Mouse (Mus musculus): ENCODE results near the gene Rnf43. TPM values are rescaled to one million over a fixed set of nuclear protein-coding genes. Genes with fewer than 3 reads are reported as not detected.

Rnf43 gene
- polyA plus RNA-seq, 1 experiment from 2014 or later: 0.96 TPM

DNA sequence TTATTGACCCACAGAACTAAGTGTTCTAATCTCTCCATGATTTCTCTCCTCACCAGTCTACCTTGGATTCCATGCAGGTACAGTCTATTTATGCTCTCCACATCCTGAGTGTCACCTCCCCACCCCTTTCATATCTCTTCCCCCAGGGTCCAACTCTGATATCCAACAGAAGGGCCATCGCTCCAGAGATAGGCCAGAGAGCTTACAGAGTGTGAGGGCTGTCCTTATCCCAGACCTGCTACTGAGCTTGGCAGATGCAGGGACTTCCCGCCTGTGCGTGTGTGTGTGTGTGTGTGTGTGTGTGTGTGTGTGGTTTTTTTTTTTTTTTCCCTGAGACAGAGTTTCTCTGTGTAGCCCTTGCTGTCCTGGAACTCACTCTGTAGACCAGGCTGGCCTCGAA is 106.2 kb downstream of the Rnf43 start:
- peaks cover 52% of the 10 kb centered on the region for H3K27me3 ChIP-seq (ENCODE audit: control insufficient read depth, insufficient read depth, low read length)
- H3K36me3 ChIP-seq (ENCODE audit: control insufficient read depth, insufficient read depth, low read length): no peaks in the 10 kb centered on the region
- peaks cover 8% of the 10 kb centered on the region for H3K4me1 ChIP-seq (ENCODE audit: control insufficient read depth, insufficient read depth, low read length)
- no peak overlapping the region for H3K27ac ChIP-seq (ENCODE audit: low read depth, low read length)
- no peak overlapping the region for H3K4me3 ChIP-seq (ENCODE audit: low read depth, low read length)
- WGBS (ENCODE audit: insufficient replicate concordance): 61% methylated on average over 4 of the region's 4 CpGs
- H3K4me2 ChIP-seq: no peak overlapping the region
- no peaks in the 10 kb centered on the region for H3K9me3 ChIP-seq (replicated peaks; ENCODE audit: control insufficient read depth, low read length)
- H3K9ac ChIP-seq (ENCODE audit: low read depth, low read length): no peak overlapping the region
- ATAC-seq (replicated peaks; ENCODE audit: insufficient number of reproducible peaks, low FRiP score, low TSS enrichment): no peak

DNA sequence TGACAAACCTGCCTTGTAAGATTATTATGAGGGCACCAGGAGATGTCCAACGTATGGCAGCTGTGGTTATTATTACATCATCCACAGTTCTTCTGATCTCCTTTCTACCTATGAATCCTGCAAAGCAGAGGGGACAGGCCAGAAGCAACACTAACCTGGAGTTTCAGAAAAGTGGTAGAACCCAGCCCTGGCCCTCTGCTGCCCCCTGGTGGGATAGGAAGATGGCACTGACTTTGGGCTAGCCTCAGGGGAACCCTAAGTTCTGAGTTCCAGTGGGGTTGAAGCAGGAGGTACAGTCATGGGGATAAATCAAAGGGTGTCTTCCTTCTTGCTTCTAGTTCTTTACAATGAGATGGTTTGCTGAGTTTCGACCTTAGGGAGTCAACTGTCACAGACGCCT is 108.5 kb downstream of the Rnf43 start:
- no peak for ATAC-seq (replicated peaks; ENCODE audit: insufficient number of reproducible peaks, low FRiP score, low TSS enrichment)
- Histone ChIP-seq H3K4me1 (ENCODE audit: control insufficient read depth, insufficient read depth, low read length) (no peaks in the 10 kb centered on the region), H3K27me3 (ENCODE audit: control insufficient read depth, insufficient read depth, low read length) (peaks cover 37% of the 10 kb centered on the region), H3K9ac (ENCODE audit: low read depth, low read length) (no peak overlapping the region), H3K27ac (ENCODE audit: low read depth, low read length) (no peak overlapping the region), H3K9me3 (replicated peaks; ENCODE audit: control insufficient read depth, low read length) (no peaks in the 10 kb centered on the region), H3K4me3 (ENCODE audit: low read depth, low read length) (no peak overlapping the region), H3K36me3 (ENCODE audit: control insufficient read depth, insufficient read depth, low read length) (no peaks in the 10 kb centered on the region), H3K4me2 (no peak overlapping the region)
- WGBS (ENCODE audit: insufficient replicate concordance): 51% methylated on average over 3 of the region's 3 CpGs

DNA sequence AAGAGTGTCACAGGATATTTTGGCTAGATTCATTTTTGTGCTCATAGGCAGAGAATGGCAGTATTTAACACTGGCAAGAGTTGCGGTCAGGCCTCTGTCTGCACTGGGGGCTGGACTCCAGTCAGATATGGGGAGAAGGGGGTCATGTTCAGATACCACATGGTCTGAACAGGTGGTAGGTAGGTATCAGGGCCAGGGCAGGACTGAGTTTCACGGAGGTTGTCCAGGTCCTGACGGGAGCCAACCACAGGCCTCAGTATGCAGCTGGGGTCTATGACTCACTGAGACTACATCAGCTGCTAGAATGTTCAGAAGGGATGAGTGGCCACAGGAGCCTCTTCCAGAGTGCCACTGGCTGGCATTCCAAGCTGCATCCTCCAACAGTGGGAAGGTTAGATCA is 109.8 kb downstream of the Rnf43 start:
- Histone ChIP-seq H3K4me2 (no peak overlapping the region), H3K27me3 (ENCODE audit: control insufficient read depth, insufficient read depth, low read length) (peaks cover 31% of the 10 kb centered on the region), H3K4me3 (ENCODE audit: low read depth, low read length) (no peak overlapping the region), H3K4me1 (ENCODE audit: control insufficient read depth, insufficient read depth, low read length) (no peaks in the 10 kb centered on the region), H3K36me3 (ENCODE audit: control insufficient read depth, insufficient read depth, low read length) (no peaks in the 10 kb centered on the region), H3K27ac (ENCODE audit: low read depth, low read length) (no peak overlapping the region), H3K9me3 (replicated peaks; ENCODE audit: control insufficient read depth, low read length) (no peaks in the 10 kb centered on the region), H3K9ac (ENCODE audit: low read depth, low read length) (no peak overlapping the region)
- WGBS (ENCODE audit: insufficient replicate concordance): 84% methylated on average over 3 of the region's 3 CpGs
- no peak for ATAC-seq (replicated peaks; ENCODE audit: insufficient number of reproducible peaks, low FRiP score, low TSS enrichment)

DNA sequence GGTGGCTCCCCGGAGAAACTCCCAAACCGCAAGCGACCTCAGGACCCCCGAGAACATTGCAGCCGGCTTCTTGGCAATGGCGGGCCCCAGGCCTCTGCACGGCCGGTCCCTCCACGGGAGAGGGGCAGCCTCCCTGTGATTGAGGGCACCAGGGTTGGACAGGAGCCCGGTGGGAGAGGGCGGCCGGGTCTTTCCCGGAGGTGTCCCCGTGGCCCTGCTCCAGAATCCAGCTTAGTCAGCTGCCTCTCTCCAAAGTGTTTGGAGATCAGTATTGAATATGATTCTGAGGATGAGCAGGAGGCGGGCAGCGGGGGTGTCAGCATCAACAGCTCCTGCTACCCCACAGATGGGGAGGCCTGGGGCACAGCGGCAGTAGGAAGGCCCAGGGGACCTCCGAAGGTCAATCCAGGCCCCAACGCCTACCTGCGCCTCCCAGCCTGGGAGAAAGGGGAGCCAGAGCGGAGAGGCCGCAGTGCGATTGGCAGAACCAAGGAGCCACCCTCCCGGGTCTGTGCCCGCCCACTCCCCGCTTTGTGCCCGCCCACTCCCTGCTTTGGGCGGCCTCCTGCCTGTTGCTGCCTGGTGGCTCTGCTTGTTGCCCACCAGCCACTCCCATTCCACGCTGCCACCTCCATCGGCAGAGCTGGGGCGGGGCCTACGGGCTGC is 115.7 kb downstream of the Rnf43 start:
- no peaks in the 10 kb centered on the region for H3K36me3 ChIP-seq (ENCODE audit: control insufficient read depth, insufficient read depth, low read length)
- H3K4me3 ChIP-seq (ENCODE audit: low read depth, low read length): peak overlapping the region; percentile 40
- 6% methylated on average over 32 of the region's 32 CpGs for WGBS (ENCODE audit: insufficient replicate concordance)
- peak overlapping the region; percentile 68 for H3K9ac ChIP-seq (ENCODE audit: low read depth, low read length)
- peak overlapping the region; percentile 73 for H3K4me2 ChIP-seq
- H3K27me3 ChIP-seq (ENCODE audit: control insufficient read depth, insufficient read depth, low read length): peaks cover 50% of the 10 kb centered on the region
- peak; percentile 28; the same call in 1 of the 2 replicates for ATAC-seq (replicated peaks; ENCODE audit: insufficient number of reproducible peaks, low FRiP score, low TSS enrichment)
- H3K4me1 ChIP-seq (ENCODE audit: control insufficient read depth, insufficient read depth, low read length): peaks cover 12% of the 10 kb centered on the region
- no peaks in the 10 kb centered on the region for H3K9me3 ChIP-seq (replicated peaks; ENCODE audit: control insufficient read depth, low read length)
- H3K27ac ChIP-seq (ENCODE audit: low read depth, low read length): no peak overlapping the region

DNA sequence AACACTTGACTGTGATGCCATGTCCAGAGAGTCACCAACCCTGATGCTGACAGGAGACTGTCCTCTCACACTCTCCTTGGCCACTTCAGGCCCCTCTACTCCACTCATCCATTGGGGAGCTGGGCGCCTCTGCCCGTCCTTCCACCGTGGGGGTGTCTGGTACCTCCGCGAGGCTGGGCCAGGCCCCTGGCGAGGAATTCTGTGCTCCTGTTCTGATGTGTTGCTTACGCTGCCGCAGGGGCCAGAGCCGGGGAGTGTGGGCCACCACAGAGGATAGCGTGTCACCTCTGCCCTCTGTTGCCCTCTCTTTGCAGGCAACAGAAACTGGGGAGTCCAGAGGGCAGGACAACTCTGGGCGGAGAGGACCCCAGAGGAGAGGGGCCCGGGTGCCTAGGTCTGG is 116.4 kb downstream of the Rnf43 start:
- Histone ChIP-seq H3K9ac (ENCODE audit: low read depth, low read length) (0 out of 2 replicates have a peak overlapping the region, but pooled peaks have one; percentile 44), H3K4me1 (ENCODE audit: control insufficient read depth, insufficient read depth, low read length) (peaks cover 12% of the 10 kb centered on the region), H3K9me3 (replicated peaks; ENCODE audit: control insufficient read depth, low read length) (no peaks in the 10 kb centered on the region), H3K27ac (ENCODE audit: low read depth, low read length) (no peak overlapping the region), H3K36me3 (ENCODE audit: control insufficient read depth, insufficient read depth, low read length) (no peaks in the 10 kb centered on the region), H3K4me2 (peak overlapping the region; percentile 73), H3K4me3 (ENCODE audit: low read depth, low read length) (peak overlapping the region; percentile 40), H3K27me3 (ENCODE audit: control insufficient read depth, insufficient read depth, low read length) (peaks cover 52% of the 10 kb centered on the region)
- no peak for ATAC-seq (replicated peaks; ENCODE audit: insufficient number of reproducible peaks, low FRiP score, low TSS enrichment)
- WGBS (ENCODE audit: insufficient replicate concordance): 32% methylated on average over 12 of the region's 12 CpGs

DNA sequence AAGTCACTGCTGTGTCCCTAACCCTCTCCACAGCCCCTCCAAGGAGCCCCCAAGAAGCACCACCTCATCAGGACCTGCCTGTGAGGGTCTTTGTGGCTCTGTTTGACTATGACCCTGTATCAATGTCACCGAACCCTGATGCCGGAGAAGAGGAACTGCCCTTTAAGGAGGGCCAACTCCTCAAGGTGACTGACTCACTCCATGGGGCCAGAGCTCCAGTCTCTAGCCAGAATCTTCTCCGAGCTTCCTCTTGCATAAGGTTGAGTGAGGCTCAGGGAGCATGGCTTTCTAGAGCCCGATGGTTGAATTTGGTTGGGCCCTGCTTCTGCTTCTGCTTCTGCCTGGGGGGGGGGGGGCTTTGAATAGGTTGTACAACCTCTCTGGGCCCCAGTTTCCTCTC is 116.9 kb downstream of the Rnf43 start:
- 85% methylated on average over 4 of the region's 4 CpGs for WGBS (ENCODE audit: insufficient replicate concordance)
- Histone ChIP-seq H3K4me2 (peak overlapping the region; percentile 73; the same call in 1 of the 2 replicates), H3K27me3 (ENCODE audit: control insufficient read depth, insufficient read depth, low read length) (peaks cover 52% of the 10 kb centered on the region), H3K36me3 (ENCODE audit: control insufficient read depth, insufficient read depth, low read length) (no peaks in the 10 kb centered on the region), H3K27ac (ENCODE audit: low read depth, low read length) (no peak overlapping the region), H3K9me3 (replicated peaks; ENCODE audit: control insufficient read depth, low read length) (no peaks in the 10 kb centered on the region), H3K9ac (ENCODE audit: low read depth, low read length) (no peak overlapping the region), H3K4me1 (ENCODE audit: control insufficient read depth, insufficient read depth, low read length) (peaks cover 12% of the 10 kb centered on the region), H3K4me3 (ENCODE audit: low read depth, low read length) (no peak overlapping the region)
- no peak for ATAC-seq (replicated peaks; ENCODE audit: insufficient number of reproducible peaks, low FRiP score, low TSS enrichment)

DNA sequence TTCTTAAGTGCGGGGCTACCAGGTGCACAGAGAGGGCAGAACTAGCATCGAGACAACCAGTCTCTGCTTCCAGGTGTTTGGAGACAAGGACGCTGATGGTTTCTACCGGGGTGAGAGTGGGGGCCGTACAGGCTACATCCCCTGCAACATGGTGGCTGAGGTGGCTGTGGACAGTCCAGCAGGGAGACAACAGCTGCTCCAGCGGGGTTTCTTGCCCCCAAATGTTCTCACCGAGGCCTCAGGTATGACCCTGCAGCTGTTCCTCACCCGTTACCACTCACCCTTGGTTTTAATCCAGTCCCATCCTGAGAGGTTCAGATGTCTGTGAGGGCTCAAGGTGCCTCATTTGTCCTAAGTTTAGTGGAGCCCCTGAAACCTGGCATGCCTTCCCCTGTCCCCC is 117.6 kb downstream of the Rnf43 start:
- H3K4me1 ChIP-seq (ENCODE audit: control insufficient read depth, insufficient read depth, low read length): peaks cover 12% of the 10 kb centered on the region
- H3K9me3 ChIP-seq (replicated peaks; ENCODE audit: control insufficient read depth, low read length): no peaks in the 10 kb centered on the region
- WGBS (ENCODE audit: insufficient replicate concordance): 73% methylated on average over 8 of the region's 8 CpGs
- no peak for ATAC-seq (replicated peaks; ENCODE audit: insufficient number of reproducible peaks, low FRiP score, low TSS enrichment)
- no peak overlapping the region for H3K9ac ChIP-seq (ENCODE audit: low read depth, low read length)
- no peak overlapping the region for H3K4me2 ChIP-seq
- H3K27ac ChIP-seq (ENCODE audit: low read depth, low read length): no peak overlapping the region
- H3K4me3 ChIP-seq (ENCODE audit: low read depth, low read length): no peak overlapping the region
- no peaks in the 10 kb centered on the region for H3K36me3 ChIP-seq (ENCODE audit: control insufficient read depth, insufficient read depth, low read length)
- peaks cover 52% of the 10 kb centered on the region for H3K27me3 ChIP-seq (ENCODE audit: control insufficient read depth, insufficient read depth, low read length)

MicroRNAs within 50 kb of the gene (microRNA counts, 519-probe panel; counts per million panel counts)
- microRNA mmu-miR-142-3p (6,240 counts per million, percentile 79 among the panel's probes with 10 or more counts), microRNA mmu-miR-142-5p (32.2 counts per million)

Small RNAs within 50 kb of the gene (microRNA-seq; reads per million reads assigned to microRNA genes)
- gene Mir142 (ENCODE audit: borderline number of aligned reads): not detected
- not detected for gene Mir142b (ENCODE audit: borderline number of aligned reads)

Other genes with a start within 250 kb of the Rnf43 start
- not detected in 2 replicates for gene Gm11492, start 96.1 kb upstream of the Rnf43 start, polyA plus RNA-seq (2014; fragmentation: Nextera tagmentation; extraction: Ambion mirVana)
- gene Sept4, start 93.8 kb upstream of the Rnf43 start, polyA plus RNA-seq (2014; fragmentation: Nextera tagmentation; extraction: Ambion mirVana): 11.7 and 13.3 TPM in 2 replicates
- gene Mtmr4, start 70.6 kb upstream of the Rnf43 start, polyA plus RNA-seq (2014; fragmentation: Nextera tagmentation; extraction: Ambion mirVana): 23.4 and 28.1 TPM in 2 replicates
- gene Hsf5, start 45.6 kb upstream of the Rnf43 start, polyA plus RNA-seq (2014; fragmentation: Nextera tagmentation; extraction: Ambion mirVana): 0.11 and 0.18 TPM in 2 replicates
- gene Supt4a, start 74.8 kb downstream of the Rnf43 start, polyA plus RNA-seq (2014; fragmentation: Nextera tagmentation; extraction: Ambion mirVana): 114 and 120 TPM in 2 replicates
- gene Tspoap1, start 97.8 kb downstream of the Rnf43 start, polyA plus RNA-seq (2014; fragmentation: Nextera tagmentation; extraction: Ambion mirVana): 0.72 and 1.2 TPM in 2 replicates
- 6.7 and 9.4 TPM in 2 replicates for gene Mpo, start 130.9 kb downstream of the Rnf43 start, polyA plus RNA-seq (2014; fragmentation: Nextera tagmentation; extraction: Ambion mirVana)
- 0.34 TPM in 1 of 2 replicates, not detected in the other for gene Lpo, start 165.6 kb downstream of the Rnf43 start, polyA plus RNA-seq (2014; fragmentation: Nextera tagmentation; extraction: Ambion mirVana)
- gene Mks1, start 190.5 kb downstream of the Rnf43 start, polyA plus RNA-seq (2014; fragmentation: Nextera tagmentation; extraction: Ambion mirVana): 5.9 and 6.1 TPM in 2 replicates
- 0.21 TPM in 1 of 2 replicates, not detected in the other for gene Epx, start 212.8 kb downstream of the Rnf43 start, polyA plus RNA-seq (2014; fragmentation: Nextera tagmentation; extraction: Ambion mirVana)
- gene Olfr462, start 229.5 kb downstream of the Rnf43 start, polyA plus RNA-seq (2014; fragmentation: Nextera tagmentation; extraction: Ambion mirVana): not detected in 2 replicates
- not detected in 2 replicates for gene Olfr463, start 234.7 kb downstream of the Rnf43 start, polyA plus RNA-seq (2014; fragmentation: Nextera tagmentation; extraction: Ambion mirVana)

Data from heart, embryonic 11.5 days (tissue).